Mouse (Mus musculus): ENCODE results near the gene Efna4. TPM values are rescaled to one million over a fixed set of nuclear protein-coding genes. Genes with fewer than 3 reads are reported as not detected.

Gene Efna4
- total RNA-seq, 2 experiments from 2014 or later, result not detected

GRCm38 (mm10) chr3:89333053-89333452, 4.8 kb downstream of the Efna4 start:
- ATAC-seq (replicated peaks; ENCODE audit: low FRiP score, poor library complexity, severe bottlenecking), result no peak

DNA sequence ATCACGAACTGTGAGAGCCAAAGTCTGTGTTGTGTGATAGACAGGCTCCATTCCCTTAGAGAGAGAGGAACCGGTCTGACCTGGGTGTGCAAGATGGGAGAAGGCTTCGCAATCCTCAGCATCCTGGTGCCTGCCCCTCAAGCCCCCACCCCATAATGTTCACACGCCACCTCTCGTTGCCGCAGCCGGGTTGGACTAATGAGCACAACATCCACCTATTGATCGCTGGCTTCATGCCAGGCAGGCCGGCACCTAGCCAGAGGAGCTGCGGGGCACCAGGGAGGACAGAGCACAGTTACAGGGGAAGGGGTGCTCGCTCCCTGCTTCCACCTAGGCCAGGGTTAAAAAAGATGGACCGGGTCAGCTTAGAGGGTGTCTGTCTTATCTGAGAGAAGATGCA, 5.4 kb downstream of the Efna4 start:
- ATAC-seq (replicated peaks; ENCODE audit: low FRiP score, poor library complexity, severe bottlenecking), result no peak

GRCm38 (mm10) chr3:89332013-89332412, 5.8 kb downstream of the Efna4 start:
- no peak for ATAC-seq (replicated peaks; ENCODE audit: low FRiP score, poor library complexity, severe bottlenecking)

- no peak for ATAC-seq (replicated peaks; ENCODE audit: low FRiP score, poor library complexity, severe bottlenecking)
Observed at GRCm38 (mm10) chr3:89331561-89331960, 6.3 kb downstream of the Efna4 start.

DNA sequence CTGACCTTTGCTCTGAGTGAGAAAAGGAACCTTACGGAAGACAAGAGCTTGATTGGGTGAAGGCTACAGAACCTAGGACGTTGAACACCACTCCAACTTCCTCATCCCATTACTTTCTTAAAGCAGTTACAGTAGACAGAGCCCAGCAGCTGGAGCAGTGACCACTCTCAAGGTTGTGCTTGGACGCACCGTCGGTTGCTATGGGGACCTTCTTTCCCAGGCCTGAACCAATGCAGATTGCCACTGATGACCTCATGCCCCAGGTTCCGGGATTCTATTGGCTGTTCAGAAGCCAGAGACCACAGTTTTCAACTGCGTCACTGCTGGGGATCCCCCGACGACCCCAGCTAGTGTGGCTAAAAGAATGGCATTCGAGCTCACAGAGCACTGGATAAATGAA, 6.9 kb downstream of the Efna4 start:
- no peak for ATAC-seq (replicated peaks; ENCODE audit: low FRiP score, poor library complexity, severe bottlenecking)

DNA sequence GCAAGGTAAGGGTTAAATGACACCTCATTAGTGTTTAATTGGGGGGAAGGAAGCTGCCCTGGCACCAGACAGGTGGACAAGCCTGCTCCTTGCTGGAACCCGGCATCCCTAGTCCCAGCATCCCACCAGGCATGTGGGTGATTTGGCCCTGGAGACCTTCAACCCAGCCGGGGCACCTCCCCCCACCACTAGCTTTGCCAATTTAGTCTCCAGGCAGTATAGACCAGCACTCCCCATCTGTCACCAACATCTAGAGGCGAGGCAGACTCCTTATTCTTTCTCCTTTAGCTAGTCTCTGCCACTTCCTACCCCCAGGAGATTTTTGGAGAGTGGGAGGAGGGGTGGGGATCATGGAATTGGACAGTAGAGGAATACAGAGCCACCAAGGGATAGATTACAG, 7.5 kb downstream of the Efna4 start:
- no peak for ATAC-seq (replicated peaks; ENCODE audit: low FRiP score, poor library complexity, severe bottlenecking)

DNA sequence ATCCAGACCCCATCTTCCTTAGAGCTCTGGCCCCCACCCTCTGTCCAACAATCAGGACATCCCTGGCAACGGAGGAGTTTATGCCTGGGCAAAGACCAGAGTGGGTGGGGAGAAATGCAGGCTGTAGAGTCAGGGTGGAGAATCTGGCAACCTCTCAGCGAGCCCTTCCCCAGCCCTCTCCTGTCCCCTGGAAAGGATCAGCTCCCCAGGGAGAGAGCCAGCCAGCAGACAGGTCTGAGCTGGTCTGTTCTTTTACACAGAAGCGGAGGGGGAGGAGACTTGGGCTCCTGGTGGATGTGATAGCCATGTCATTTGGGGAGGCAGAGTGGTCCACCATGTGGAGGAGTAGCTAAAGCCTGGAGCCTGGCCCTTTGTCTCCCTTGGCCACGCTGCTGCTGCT, 9.2 kb downstream of the Efna4 start:
- no peak for ATAC-seq (replicated peaks; ENCODE audit: low FRiP score, poor library complexity, severe bottlenecking)

DNA sequence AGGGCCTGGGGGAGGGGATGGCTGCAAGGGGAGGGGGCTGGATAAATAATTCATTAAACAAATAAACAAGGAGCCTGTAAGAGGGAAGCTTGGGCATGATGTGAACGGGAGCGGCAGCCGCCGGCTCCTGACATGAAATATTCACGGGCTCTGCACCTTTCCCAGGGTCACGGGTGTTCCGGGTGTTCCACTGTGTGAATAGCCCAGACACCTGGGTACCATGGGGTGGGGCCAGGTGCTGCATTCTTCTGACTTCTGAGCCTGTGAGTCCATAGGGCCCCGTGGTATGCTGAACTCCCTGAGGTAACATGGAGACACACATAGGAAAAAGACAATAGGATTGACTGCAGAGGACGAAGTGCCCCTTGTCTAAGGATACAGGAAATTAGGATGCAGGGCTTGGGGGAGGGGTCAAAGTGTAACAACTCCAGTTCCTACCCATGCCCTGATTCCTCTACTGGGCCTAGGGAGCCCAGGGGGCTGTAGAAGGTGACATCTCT, 10.4 kb downstream of the Efna4 start:
- ATAC-seq (replicated peaks; ENCODE audit: low FRiP score, poor library complexity, severe bottlenecking), result no peak

DNA sequence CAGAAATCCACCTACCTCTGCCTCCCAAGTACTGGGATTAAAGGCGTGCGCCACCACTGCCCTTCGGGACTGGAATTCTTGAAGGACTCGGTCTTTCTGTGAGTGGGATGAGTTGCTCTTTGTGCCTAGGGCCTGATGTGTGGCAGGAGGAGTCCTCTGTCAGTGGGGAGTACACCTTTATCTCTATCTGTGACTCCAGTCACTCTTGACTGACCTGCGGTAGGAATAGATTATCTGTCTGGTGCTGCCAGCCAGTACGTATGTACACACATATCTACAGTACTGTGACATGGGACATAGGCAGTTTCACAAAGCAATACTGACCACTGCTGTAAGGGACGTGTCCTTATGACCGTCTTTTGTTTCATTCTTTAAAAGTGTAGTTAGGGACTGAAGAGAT, 11.9 kb downstream of the Efna4 start:
- no peak for ATAC-seq (replicated peaks; ENCODE audit: low FRiP score, poor library complexity, severe bottlenecking)

GRCm38 (mm10) chr3:89322514-89323165, 15.2 kb downstream of the Efna4 start, which contains the start of gene Efna3:
Gene Efna3 (minus strand): TSS chr3:89322965.
- no peak for ATAC-seq (replicated peaks; ENCODE audit: low FRiP score, poor library complexity, severe bottlenecking)

DNA sequence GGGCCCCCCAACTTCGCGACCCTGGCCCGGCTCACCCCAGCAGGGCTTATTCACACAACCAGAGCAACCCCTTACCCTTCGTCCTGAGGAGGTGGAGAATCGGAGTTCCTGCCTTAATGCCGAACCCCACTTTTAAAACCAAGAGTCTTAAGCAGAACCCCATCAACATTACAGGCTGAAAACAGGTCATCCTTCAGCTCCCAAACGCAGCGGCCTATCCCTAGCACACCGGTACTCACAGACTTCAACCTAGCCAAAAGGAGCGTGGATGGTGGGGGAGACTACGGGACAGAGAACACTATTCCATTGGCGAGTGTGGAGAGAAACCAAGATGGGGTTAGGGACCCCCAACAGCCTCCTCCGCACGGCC, 15.7 kb downstream of the Efna4 start:
- no peak for ATAC-seq (replicated peaks; ENCODE audit: low FRiP score, poor library complexity, severe bottlenecking)

- ATAC-seq (replicated peaks; ENCODE audit: low FRiP score, poor library complexity, severe bottlenecking), result no peak
Observed at GRCm38 (mm10) chr3:89321183-89322130, 16.4 kb downstream of the Efna4 start.

- ATAC-seq (replicated peaks; ENCODE audit: low FRiP score, poor library complexity, severe bottlenecking), result no peak
Observed at GRCm38 (mm10) chr3:89320581-89321182, 17.1 kb downstream of the Efna4 start.

- ATAC-seq (replicated peaks; ENCODE audit: low FRiP score, poor library complexity, severe bottlenecking), result no peak
Observed at GRCm38 (mm10) chr3:89319591-89320350, 18.1 kb downstream of the Efna4 start.

DNA sequence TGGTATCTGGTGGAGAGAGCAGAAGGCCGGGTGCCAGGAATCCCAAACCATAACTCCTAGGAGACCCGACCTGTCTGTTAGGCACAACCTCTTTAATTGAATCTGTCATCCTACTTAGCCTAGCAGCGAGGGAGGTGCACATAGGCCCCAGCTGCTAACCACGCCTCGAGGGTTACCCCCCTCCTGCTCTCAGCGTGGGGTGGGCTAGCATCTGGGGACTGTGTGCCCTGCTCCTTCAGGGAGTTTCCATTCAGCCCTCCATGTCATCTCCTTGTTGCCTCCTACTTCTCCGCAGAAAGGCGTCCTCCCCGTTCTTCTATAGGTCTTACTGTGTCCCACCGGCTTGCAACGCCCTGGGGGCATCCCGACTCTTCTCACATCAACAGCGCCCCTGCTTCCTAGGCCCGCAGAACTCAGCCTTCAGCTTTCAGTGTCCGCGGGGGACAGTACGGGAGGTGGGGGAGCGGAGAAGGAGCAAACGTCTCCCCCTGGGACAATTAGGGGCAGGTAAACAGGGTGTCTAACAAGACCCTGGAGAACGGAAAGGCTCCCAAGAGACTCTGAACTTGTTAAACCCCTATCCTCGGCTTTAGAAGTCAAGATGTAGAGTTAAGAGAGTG, 18.7 kb downstream of the Efna4 start:
- no peak for ATAC-seq (replicated peaks; ENCODE audit: low FRiP score, poor library complexity, severe bottlenecking)

GRCm38 (mm10) chr3:89318316-89318715, 19.5 kb downstream of the Efna4 start:
- ATAC-seq (replicated peaks; ENCODE audit: low FRiP score, poor library complexity, severe bottlenecking), result no peak

GRCm38 (mm10) chr3:89317246-89317645, 20.6 kb downstream of the Efna4 start:
- no peak for ATAC-seq (replicated peaks; ENCODE audit: low FRiP score, poor library complexity, severe bottlenecking)

DNA sequence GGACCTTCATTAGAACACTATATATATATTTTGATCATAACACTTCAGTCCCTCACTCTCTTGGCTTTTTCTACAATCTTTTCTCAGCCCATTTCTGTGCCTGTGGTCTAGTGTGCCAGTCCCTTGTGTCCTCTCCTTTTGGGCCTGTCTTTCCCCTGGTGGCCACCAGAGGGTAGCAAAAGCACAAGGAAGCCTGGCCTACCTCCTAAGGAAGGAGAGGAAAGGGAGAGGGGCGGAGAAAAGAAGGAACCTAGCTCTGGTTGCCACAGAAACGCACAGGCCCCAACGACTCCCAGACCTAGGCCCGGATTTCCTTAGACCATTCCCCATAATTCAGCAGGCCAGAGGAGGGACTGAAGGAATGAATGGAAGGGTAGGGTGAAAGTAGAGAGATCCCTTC, 21.0 kb downstream of the Efna4 start:
- peak; percentile 78; the same call in 1 of the 2 replicates for ATAC-seq (replicated peaks; ENCODE audit: low FRiP score, poor library complexity, severe bottlenecking)

Data from erythroid progenitor cell, adult 5-6 weeks (primary cell).